Mouse (Mus musculus): ENCODE measurements around the gene Gpr87.
A peak's percentile ranks its signal among the peaks of the same experiment; 100 is the strongest.

Gene Gpr87

DNA sequence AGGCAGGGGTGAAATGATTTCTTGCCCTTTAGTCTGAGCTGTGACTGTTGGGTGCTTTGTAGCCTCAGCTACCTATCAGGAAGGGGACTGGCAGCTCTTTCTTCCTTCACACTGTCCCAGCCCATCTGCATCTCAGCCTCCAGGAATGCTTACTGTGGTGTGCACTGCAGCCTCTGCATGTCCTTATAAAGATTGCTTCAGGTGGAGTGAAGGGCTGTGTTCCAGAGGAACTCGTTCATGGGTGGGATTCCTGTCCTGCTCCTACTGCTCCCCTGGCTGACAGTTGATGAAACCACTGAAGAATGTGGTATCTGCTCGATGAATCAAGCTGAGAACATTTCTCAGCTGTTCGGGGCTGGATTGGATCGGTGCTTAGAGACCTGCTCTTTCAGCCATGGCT is 7.6 kb downstream of the Gpr87 start:
- DNase-seq (ENCODE audit: low read depth, low spot score): no peak

- no peak for DNase-seq (ENCODE audit: low read depth, low spot score)
Measured at GRCm38 (mm10) chr3:59185662-59186061, 9.2 kb downstream of the Gpr87 start.

GRCm38 (mm10) chr3:59182129-59182528 is 12.8 kb downstream of the Gpr87 start:
- no peak for DNase-seq (ENCODE audit: low read depth, low spot score)

DNA sequence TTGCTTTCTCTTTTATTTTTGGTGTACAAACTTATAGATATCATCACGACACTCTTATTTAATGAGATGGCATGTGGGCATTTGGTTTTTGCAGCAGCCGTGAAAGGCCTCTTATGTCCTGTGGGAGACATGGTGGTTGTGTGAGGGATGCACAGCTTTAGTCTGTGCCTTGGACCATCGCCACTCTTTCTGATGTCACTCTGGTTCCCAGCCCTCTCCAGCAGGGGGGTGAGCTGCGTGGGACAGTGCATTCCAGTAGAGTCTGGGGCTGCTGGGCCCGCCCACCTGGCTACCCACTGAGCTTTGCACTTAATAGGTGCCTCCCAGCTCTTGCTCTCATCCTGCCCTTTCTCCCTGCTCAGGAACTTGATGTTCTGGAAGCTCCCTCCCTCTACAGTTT is 13.8 kb downstream of the Gpr87 start:
- peak; percentile 32 for DNase-seq (ENCODE audit: low read depth, low spot score)

- no peak for DNase-seq (ENCODE audit: low read depth, low spot score)
Measured at GRCm38 (mm10) chr3:59176871-59177270, 18.0 kb downstream of the Gpr87 start.

GRCm38 (mm10) chr3:59175234-59175633 is 19.7 kb downstream of the Gpr87 start:
- DNase-seq (ENCODE audit: low read depth, low spot score): peak; percentile 85

DNA sequence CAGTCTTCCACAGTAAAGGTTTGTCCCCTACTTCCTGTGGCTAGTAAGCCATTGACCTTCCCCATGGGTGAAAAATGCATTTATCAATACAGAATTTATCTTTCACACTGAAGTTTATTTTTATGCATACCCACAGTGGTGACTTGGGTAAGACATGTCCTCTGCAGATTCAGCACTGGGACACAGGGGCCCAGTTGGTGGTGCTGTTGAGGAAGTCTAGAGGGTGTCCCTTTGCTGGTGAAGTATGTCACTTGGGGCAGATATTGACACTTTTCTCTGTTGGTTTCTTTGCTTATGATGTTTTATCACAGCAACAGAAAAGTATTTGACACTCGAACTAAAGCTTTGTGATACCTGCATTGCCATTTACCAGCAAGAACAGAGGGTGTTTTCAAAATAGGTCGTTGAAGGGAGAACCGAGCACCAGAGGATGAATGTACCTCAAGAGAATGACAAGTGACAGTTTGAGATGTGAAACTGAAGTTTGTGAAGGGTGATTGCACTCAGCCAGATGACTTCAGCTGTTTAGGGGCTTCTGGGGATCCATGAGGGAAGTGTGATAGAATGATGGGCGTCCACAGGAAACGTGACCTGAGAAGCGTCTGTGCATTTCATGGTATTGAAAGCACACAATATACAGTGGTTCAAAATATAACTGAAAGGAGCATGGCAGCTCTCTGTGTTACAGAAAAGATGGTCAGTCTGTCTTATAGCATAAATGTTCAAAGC is 20.3 kb downstream of the Gpr87 start:
- no peak for DNase-seq (ENCODE audit: low read depth, low spot score)

DNA sequence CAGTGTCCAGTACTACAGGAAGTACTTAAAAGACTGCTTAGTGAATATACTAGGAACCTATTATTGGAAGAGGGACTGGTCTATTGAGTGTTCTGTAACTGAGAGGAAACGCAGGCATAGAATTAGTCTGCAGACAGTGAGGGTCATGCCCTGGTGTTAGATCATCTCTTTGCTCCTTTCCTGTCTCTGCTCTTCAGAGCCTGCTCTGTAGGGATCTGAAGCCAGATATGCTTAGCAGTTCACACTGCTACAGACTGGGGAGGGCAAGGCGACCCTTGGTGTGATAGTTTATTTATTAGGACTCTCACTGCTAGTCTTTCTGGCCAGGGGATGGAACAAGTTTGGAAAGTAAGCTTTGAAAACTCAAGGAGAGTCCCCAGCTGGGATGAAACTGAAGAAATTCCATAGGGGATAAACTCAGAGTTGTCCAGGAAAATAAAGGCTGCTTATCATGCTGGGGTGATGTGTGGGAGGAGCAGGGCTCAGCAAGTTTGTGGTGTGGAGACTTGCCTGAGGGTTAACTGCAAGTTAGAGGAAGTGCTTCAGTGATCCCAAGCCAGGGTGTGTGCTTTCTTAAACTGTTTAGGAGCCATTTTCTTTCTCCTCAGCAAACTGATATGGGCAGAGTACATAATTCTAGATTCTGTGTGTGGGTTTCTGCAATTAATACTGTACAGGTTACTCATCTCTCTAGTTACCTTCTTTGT is 24.8 kb downstream of the Gpr87 start:
- peak; percentile 84 for DNase-seq (ENCODE audit: low read depth, low spot score)

- peak; percentile 35 for DNase-seq (ENCODE audit: low read depth, low spot score)
Measured at GRCm38 (mm10) chr3:59169215-59169614, 25.7 kb downstream of the Gpr87 start.

DNA sequence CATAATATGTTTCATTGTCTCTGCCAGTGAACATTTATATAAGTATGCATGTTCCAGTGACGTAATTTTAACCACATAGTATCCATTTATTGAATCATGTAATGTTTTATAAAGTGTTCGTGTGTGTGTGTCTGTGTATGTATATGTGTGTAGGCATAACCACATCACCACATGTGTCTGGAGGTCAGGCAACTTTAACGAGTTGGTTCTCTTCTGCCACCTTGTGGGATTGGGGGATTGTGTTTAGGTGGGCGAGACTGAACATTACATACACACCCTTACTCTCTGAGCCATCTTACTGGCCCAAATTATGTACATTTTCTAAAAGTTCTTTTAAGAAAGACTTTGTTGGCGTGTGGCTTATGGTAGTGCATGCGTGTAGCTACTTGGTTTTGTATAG is 26.4 kb downstream of the Gpr87 start:
- DNase-seq (ENCODE audit: low read depth, low spot score): peak; percentile 29

DNA sequence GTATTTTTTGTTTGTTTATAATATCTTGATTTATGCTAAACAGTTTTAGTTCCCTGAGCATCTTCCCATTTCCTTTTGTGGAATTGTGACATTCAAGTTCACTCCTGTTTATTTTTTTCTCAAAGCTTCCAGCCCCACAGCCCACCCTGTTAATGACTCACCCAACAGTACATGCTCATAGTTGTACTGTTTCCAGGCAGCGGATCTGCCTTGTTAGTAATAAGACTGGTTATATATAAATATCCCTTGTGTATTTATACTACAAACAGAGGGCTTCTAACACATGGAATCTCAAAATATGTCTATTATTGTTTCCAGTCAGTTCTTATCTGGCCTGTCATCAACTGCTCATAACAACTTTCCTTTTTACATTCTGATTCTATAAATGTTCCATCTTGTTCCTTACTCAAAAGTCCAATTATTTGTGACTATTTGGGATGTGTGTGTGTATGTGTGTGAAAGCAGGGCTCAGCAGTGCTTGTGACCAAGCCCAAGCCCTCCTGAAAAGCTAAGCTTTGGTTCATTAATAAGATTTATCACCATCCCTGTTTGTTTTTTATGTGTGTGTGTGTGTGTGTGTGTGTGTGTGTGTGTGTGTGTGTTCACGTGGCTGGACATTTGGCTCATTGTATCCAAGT is 27.4 kb downstream of the Gpr87 start:
- DNase-seq (ENCODE audit: low read depth, low spot score): peak; percentile 70

- no peak for DNase-seq (ENCODE audit: low read depth, low spot score)
Measured at GRCm38 (mm10) chr3:59160465-59160864, 34.4 kb downstream of the Gpr87 start.

- DNase-seq (ENCODE audit: low read depth, low spot score): no peak
Measured at GRCm38 (mm10) chr3:59157048-59157447, 37.9 kb downstream of the Gpr87 start.

DNA sequence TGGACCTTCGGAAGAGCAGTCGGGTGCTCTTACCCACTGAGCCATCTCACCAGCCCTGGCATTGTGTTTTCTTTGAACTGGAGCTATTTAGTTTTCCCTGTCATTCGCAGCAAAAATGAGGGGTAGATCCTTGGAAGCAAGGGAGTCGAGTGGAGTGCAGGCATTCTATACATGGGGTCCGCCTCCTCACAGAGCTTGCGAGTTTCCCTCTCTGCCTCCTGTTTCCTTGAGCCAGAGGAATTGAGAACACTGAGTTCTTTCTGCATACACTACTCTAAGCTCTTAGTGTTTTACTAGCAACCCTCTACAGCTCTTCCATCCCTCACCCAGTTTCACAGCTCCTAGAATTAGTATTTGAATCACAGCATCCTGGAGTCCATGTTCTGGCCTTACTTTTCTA is 39.5 kb downstream of the Gpr87 start:
- no peak for DNase-seq (ENCODE audit: low read depth, low spot score)

DNA sequence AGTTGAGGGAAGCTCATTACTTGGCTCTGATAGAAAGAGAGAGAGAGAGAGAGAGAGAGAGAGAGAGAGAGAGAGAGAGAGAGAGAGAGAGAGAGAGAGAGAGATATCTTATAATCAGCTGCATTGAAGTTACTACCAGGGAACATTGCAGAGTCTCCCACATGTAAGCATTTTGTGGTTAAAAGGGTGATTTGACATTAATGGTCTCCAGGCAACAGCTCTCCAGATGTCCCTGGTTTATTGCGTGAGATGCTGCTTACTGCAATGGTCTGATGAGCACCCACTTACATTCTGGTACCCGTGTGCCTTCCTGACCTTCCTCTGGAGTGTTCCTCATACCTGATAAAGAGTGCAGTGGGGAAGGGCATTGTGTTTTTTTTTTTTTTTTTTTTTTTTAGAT is 40.0 kb downstream of the Gpr87 start:
- DNase-seq (ENCODE audit: low read depth, low spot score): peak; percentile 31

- DNase-seq (ENCODE audit: low read depth, low spot score): peak; percentile 39
Measured at GRCm38 (mm10) chr3:59153424-59153823, 41.5 kb downstream of the Gpr87 start, which contains the start of gene P2ry14. P2ry14 (minus strand) TSS chr3:59153618.

- DNase-seq (ENCODE audit: low read depth, low spot score): no peak
Measured at GRCm38 (mm10) chr3:59150624-59151023, 44.3 kb downstream of the Gpr87 start.

- DNase-seq (ENCODE audit: low read depth, low spot score): no peak
Measured at GRCm38 (mm10) chr3:59149646-59150045, 45.3 kb downstream of the Gpr87 start.

GRCm38 (mm10) chr3:59145194-59145593 is 49.7 kb downstream of the Gpr87 start:
- DNase-seq (ENCODE audit: low read depth, low spot score): no peak

GRCm38 (mm10) chr3:59141507-59142305 is 53.2 kb downstream of the Gpr87 start:
- DNase-seq (ENCODE audit: low read depth, low spot score): peak; percentile 58

DNA sequence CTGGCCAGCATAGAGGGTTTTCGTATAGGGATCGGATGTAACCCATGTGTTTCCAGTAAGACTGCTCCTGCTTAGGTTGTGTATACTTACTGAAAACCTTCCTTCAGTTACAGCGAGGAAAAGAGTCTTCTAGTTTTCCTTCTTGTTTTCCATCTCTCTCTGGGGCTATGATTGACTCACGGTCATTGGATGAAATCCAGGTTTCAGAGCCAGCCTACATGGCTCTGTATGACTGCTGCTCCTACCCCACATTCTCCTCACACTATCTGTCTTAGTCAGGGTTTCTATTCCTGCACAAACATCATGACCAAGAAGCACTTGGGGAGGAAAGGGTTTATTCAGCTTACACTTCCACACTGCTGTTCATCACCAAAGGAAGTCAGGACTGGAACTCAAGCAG is 54.0 kb downstream of the Gpr87 start:
- peak; percentile 88 for DNase-seq (ENCODE audit: low read depth, low spot score)

- peak; percentile 19 for DNase-seq (ENCODE audit: low read depth, low spot score)
Measured at GRCm38 (mm10) chr3:59140115-59140514, 54.8 kb downstream of the Gpr87 start.
